Mouse (Mus musculus): ENCODE data around the gene Birc6. TPM values are rescaled to one million over a fixed set of nuclear protein-coding genes. Genes with fewer than 3 reads are reported as not detected.

Birc6 gene
- 18.8 and 20.8 TPM in 2 replicates for polyA plus RNA-seq (2012; rRNA removed)

DNA sequence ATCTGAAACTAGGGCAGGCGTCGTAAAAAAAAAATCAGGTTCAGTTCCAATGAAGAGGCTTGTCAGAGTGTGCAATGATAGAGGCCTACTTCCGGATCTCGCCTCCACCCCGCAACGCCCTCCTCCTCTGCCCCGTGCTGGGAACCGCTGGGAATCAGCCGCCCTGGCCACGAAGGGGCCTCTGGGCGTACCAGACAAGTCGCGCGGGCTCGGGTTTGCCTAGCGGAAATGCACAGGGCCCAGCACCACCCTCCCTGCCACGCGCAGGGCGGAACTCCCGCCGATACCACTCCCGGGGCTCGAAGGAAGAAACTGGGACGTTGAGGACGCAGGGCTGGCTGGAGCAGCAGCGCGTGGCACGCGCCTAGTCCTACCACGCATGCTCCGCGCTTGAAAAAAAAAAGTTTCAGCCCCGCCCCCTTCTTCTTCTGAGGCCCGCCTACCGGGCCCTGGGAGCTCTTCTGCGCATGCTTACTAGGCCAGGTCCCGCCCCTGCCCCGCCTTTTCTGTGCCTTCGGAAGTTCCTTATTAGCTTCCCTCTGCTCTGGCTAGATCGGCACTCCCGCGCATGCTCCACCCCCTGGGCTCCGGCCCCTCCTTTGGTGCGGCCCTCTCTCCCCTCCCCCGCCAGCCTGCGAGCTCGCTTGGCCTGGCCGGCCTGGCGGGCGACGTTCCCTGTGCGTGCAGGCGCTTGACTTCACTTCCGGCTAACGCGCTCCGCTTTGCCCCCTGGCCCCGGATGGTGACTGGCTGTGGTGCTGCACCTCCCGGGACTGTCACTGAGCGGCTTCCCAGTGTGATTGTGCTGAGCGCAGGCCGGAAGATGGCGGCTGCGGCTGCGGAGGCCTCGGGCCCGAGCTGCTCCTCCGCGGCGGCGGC is at the start of gene Birc6:
Gene Birc6 (plus strand): TSS at position 567 of the 879 bp plus-strand sequence.

DNA sequence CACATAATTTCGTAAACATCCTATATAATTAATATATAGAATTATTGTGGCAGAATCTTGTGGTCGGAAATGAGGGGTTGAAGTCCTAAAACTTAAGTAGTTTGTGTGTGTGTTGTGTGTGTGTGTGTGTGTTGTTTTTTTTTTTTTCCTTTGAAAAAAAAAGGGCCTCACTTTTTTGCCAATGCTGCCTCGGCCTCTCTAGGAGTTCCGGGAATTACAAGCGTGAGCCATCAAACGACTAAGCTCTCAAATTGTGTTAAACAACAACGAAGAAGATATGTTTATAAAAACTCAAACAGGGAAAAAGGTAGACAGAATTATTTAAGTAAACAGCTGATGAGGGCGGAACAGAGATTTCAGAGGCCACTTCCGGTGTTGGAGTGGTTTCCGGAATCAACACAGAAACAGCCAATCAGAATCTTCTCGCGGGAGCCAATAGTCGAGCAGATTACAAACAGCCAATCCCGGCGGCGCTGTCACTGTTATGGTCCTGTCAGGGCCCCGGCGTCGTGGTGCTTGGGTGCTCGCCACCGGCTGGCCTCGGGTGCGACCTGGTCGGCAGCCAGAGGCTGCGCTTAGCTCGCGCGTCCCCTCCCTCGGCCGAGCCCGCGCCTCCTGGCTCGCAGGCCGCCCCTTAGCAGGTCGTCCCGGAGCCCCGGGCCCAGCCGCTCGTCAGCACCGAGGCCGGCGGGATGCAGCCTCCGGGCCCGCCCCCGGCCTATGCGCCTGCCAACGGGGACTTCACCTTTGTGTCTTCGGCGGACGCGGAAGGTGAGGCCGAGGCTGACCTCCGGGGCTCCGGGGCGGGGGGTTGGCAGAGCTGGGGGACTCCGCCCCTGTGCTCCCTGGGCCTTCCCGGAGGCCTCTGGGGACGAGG is 38.8 kb upstream of the Birc6 start, which contains the start of gene Yipf4:
Gene Yipf4 (plus strand): TSS at position 470 of the 877 bp plus-strand sequence.

DNA sequence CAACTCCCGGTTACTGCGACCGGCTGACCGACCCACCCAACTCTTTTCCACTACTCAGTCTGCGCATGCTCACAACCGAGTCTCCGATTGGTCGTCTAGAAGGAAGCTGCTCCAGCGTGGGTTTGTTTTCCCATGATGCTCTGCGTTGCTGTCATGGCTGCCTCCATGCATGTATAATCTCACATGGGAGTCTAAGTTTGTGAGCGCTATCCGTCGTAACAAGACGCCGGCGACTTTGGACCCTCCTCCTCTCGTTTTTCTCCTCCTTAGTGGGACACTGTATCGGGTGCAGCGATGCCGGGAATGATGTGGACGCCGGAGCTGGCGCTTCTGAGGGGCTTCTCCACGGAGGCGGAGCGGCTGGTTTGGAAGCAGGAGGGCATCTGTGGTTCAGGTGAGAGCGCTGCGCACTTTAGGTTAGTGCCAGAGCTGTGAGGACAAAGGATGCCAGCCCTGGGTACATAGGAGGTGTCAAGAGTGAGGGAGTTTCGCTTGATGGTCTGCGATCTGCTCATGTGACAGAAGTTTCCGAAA is 189.6 kb downstream of the Birc6 start, which contains the start of gene Ttc27:
Gene Ttc27 (plus strand): TSS at position 115 of the 534 bp plus-strand sequence.

Other genes starting within 250 kb of the Birc6 start
- 38.1 and 44.3 TPM in 2 replicates for gene Memo1, start 232.8 kb upstream of the Birc6 start, polyA plus RNA-seq (2012; rRNA removed)
- 110 and 115 TPM in 2 replicates for gene Dpy30, start 204.4 kb upstream of the Birc6 start, polyA plus RNA-seq (2012; rRNA removed)
- gene Spast, start 189.3 kb upstream of the Birc6 start, polyA plus RNA-seq (2012; rRNA removed), result 3.9 and 5.0 TPM in 2 replicates
- 9.3 and 9.7 TPM in 2 replicates for gene Slc30a6, start 132.7 kb upstream of the Birc6 start, polyA plus RNA-seq (2012; rRNA removed)
- gene Nlrc4, start 69.2 kb upstream of the Birc6 start, polyA plus RNA-seq (2012; rRNA removed), result 0.18 and 0.28 TPM in 2 replicates
- 20.9 and 22.1 TPM in 2 replicates for gene Yipf4, start 38.8 kb upstream of the Birc6 start, polyA plus RNA-seq (2012; rRNA removed)
- 8.5 and 9.5 TPM in 2 replicates for gene Ttc27, start 189.4 kb downstream of the Birc6 start, polyA plus RNA-seq (2012; rRNA removed)

Measured in liver, embryonic 14 days (tissue).